Mouse (Mus musculus) spleen, adult 2 months (tissue): ENCODE measurements around the gene H2-M10.3.

Source experiments
- CTCF ChIP-seq: fragments of 200-500 bp; IDR thresholded peaks from 2 replicates; pipeline ENCODE4 v1.5.1; 2011; ENCODE audit warnings: mild to moderate bottlenecking, inconsistent platforms; ENCODE audit not compliant: insufficient read depth, insufficient read length, insufficient replicate concordance; ENCODE audit errors: extremely low read depth
- POLR2A ChIP-seq: fragments of 200-500 bp; IDR thresholded peaks from 2 replicates; pipeline ENCODE4 v1.6.1; 2011; ENCODE audit warnings: low read depth, low read length, inconsistent platforms

GRCm38 (mm10) chr17:36417416-36417815 lies 49.2 kb upstream of the H2-M10.3 start:
- TF ChIP-seq POLR2A (no peak), CTCF (no peak)
